Mouse (Mus musculus): ENCODE data around the gene Sin3b.

Gene Sin3b

DNA sequence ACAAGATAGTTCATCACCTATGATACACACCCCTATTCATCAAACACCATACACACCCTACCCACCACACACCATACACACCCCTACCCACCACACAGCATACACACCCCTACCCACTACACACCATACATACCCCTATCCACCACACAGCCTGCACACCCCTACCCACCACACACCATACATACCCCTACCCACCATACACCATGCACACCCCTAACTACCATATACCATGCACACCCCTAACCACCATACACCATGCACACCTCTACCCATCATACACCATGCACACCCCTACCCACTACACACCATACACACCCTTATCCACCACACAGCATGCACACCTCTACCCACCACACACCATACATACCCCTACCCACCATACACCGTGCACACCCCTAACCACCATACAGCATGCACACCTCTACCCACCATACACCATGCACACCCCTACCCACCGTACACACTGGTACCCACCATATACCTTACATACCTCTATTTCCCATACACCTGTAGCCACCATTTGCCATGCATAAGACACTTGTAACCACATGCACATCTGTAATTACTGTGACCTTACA lies 24.6 kb upstream of the Sin3b start:
- 0 out of 2 replicates have a peak, but pooled peaks cover 5% of the 10 kb centered on the region for H3K27me3 ChIP-seq (ENCODE audit: insufficient read depth, low read length)
- H3K4me1 ChIP-seq (replicated peaks; ENCODE audit: low read depth, low read length): no peaks in the 10 kb centered on the region
- no peaks in the 10 kb centered on the region for H3K36me3 ChIP-seq (ENCODE audit: insufficient read depth, low read length)
- no peaks in the 10 kb centered on the region for H3K9me3 ChIP-seq (ENCODE audit: low read length)
- H3K4me3 ChIP-seq (replicated peaks; ENCODE audit: low read length): no peak overlapping the region
- TF ChIP-seq POU5F1 (IDR thresholded peaks at IDR 0.05; ENCODE audit: borderline replicate concordance, low read length): no peak
- no peak for TF ChIP-seq NANOG (IDR thresholded peaks at IDR 0.05; ENCODE audit: borderline replicate concordance, low read length)

DNA sequence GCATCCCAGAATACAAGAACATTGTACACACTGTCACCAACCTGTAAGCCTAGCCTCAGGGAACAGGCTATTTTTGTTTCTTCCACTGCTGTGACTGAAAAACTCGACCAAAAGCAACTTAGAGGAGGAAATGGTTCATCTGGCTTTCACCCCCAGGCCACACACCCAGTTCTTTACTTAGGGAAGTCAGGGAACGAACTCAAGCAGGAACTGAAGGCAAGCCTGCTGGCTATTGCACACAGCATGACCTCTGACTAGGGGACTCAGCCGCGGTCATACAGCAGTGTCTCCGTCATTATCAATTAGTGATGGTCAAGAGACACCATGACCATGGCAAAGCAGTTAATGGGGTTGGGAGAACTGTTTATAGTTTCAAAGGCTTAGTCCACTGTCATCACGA lies 10.5 kb upstream of the Sin3b start:
- H3K27me3 ChIP-seq (ENCODE audit: insufficient read depth, low read length): peaks cover 7% of the 10 kb centered on the region; the same call in 1 of the 2 replicates
- no peak for TF ChIP-seq POU5F1 (IDR thresholded peaks at IDR 0.05; ENCODE audit: borderline replicate concordance, low read length)
- TF ChIP-seq NANOG (IDR thresholded peaks at IDR 0.05; ENCODE audit: borderline replicate concordance, low read length): no peak
- no peak for TF ChIP-seq CTCF (conservative IDR thresholded peaks at IDR 0.05; ENCODE audit: low read length)
- no peaks in the 10 kb centered on the region for H3K4me1 ChIP-seq (replicated peaks; ENCODE audit: low read depth, low read length)
- no peaks in the 10 kb centered on the region for H3K36me3 ChIP-seq (ENCODE audit: insufficient read depth, low read length)
- H3K9me3 ChIP-seq (ENCODE audit: low read length): no peaks in the 10 kb centered on the region
- H3K4me3 ChIP-seq (replicated peaks; ENCODE audit: low read length): no peak overlapping the region

DNA sequence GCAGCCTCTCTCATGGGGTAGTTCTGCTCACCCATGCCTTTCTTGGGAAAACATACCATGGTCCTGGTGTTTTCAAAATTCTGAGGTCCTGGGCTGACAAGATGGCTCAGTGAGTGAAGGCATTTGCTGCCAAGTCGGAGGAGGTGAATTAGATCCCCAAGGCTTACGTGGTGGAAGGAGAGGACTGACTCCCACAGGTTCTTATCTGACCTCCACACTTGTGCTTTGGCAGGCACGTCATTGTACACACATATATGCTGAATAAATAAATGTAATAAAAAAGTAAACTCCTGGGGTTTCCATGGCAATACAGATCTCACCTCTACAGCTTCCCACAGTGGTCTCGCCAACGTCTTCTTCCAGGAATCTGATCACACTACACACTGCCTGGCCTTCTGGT lies 6.5 kb upstream of the Sin3b start:
- H3K36me3 ChIP-seq (ENCODE audit: insufficient read depth, low read length): no peaks in the 10 kb centered on the region
- TF ChIP-seq CTCF (conservative IDR thresholded peaks at IDR 0.05; ENCODE audit: low read length) (no peak), NANOG (IDR thresholded peaks at IDR 0.05; ENCODE audit: borderline replicate concordance, low read length) (no peak), POU5F1 (IDR thresholded peaks at IDR 0.05; ENCODE audit: borderline replicate concordance, low read length) (no peak)
- H3K27me3 ChIP-seq (ENCODE audit: insufficient read depth, low read length): peaks cover 10% of the 10 kb centered on the region; the same call in 1 of the 2 replicates
- no peak overlapping the region for H3K4me3 ChIP-seq (replicated peaks; ENCODE audit: low read length)
- H3K9me3 ChIP-seq (ENCODE audit: low read length): no peaks in the 10 kb centered on the region
- no peaks in the 10 kb centered on the region for H3K4me1 ChIP-seq (replicated peaks; ENCODE audit: low read depth, low read length)

DNA sequence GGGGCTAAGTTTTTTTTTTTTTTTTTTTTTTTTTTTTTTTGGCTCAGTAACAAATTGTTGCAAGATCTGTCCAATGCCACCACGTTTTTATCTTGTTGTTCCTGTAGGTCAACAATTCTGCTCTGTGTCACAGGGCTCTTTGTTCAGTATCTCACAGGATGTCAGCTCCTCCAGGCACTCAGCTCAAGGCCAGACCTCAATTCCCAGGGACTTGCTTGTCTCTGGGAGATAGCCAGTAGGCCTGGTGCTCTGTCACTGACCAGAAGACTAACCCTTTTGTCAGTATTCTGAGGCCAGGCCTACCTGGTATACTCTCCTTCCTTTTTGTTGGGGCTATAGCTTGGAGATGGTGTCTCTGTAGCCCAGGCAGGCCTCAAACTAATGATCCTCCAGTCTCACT lies 2.5 kb upstream of the Sin3b start:
- Histone ChIP-seq H3K4me3 (replicated peaks; ENCODE audit: low read length) (no peak overlapping the region), H3K36me3 (ENCODE audit: insufficient read depth, low read length) (peaks cover 17% of the 10 kb centered on the region), H3K4me1 (replicated peaks; ENCODE audit: low read depth, low read length) (peaks cover 11% of the 10 kb centered on the region), H3K9me3 (ENCODE audit: low read length) (no peaks in the 10 kb centered on the region), H3K27me3 (ENCODE audit: insufficient read depth, low read length) (peaks cover 15% of the 10 kb centered on the region)
- TF ChIP-seq NANOG (IDR thresholded peaks at IDR 0.05; ENCODE audit: borderline replicate concordance, low read length) (no peak), POU5F1 (IDR thresholded peaks at IDR 0.05; ENCODE audit: borderline replicate concordance, low read length) (no peak), CTCF (conservative IDR thresholded peaks at IDR 0.05; ENCODE audit: low read length) (no peak)

DNA sequence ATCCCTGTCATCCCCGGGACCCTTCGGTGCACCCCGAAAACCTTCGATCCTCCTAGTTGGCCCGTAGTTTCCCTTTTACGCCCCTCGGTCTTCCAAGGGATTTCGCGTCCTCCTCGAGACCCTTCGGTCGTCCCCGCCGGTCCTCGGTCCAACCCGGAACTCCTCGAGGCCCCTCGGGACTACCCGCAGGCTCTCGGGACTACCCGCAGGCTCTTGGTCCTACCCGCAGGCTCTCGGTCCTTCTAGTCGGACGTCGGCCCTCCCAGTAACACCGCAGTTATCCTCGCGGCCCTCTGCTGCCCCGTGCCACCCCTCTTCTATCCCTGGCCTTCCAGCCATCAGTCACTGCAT lies 541 bp downstream of the Sin3b start:
- H3K4me3 ChIP-seq (replicated peaks; ENCODE audit: low read length): peak overlapping the region; percentile 95
- H3K27me3 ChIP-seq (ENCODE audit: insufficient read depth, low read length): peaks cover 12% of the 10 kb centered on the region
- H3K9me3 ChIP-seq (ENCODE audit: low read length): no peaks in the 10 kb centered on the region
- peaks cover 47% of the 10 kb centered on the region for H3K36me3 ChIP-seq (ENCODE audit: insufficient read depth, low read length)
- H3K4me1 ChIP-seq (replicated peaks; ENCODE audit: low read depth, low read length): peaks cover 12% of the 10 kb centered on the region
- no peak for TF ChIP-seq POU5F1 (IDR thresholded peaks at IDR 0.05; ENCODE audit: borderline replicate concordance, low read length)
- no peak for TF ChIP-seq CTCF (conservative IDR thresholded peaks at IDR 0.05; ENCODE audit: low read length)
- no peak for TF ChIP-seq NANOG (IDR thresholded peaks at IDR 0.05; ENCODE audit: borderline replicate concordance, low read length)

DNA sequence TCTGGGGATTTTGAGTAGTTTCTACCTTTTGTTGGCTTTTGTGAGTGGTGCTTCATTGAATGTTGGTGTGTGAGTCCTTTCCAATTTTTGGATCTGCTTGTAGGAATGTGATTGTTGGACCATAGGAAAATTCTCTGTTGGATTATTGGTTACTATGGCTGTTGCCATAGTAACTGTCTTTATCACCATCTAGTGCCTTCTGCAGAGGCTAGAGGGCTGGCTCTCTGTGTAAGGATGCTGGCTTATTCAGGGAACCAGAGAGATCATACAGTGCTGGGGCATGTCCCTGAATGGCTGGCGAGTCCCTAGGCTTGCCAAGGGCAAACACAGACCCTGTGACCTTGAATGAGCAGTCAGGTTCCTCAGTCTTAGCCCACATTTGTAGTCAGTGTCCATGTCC lies 5.6 kb downstream of the Sin3b start:
- Histone ChIP-seq H3K9me3 (ENCODE audit: low read length) (no peaks in the 10 kb centered on the region), H3K4me3 (replicated peaks; ENCODE audit: low read length) (no peak overlapping the region), H3K4me1 (replicated peaks; ENCODE audit: low read depth, low read length) (peaks cover 28% of the 10 kb centered on the region), H3K27me3 (ENCODE audit: insufficient read depth, low read length) (peaks cover 6% of the 10 kb centered on the region), H3K36me3 (ENCODE audit: insufficient read depth, low read length) (peaks cover 96% of the 10 kb centered on the region)
- TF ChIP-seq NANOG (IDR thresholded peaks at IDR 0.05; ENCODE audit: borderline replicate concordance, low read length) (no peak), POU5F1 (IDR thresholded peaks at IDR 0.05; ENCODE audit: borderline replicate concordance, low read length) (no peak), CTCF (conservative IDR thresholded peaks at IDR 0.05; ENCODE audit: low read length) (no peak)

DNA sequence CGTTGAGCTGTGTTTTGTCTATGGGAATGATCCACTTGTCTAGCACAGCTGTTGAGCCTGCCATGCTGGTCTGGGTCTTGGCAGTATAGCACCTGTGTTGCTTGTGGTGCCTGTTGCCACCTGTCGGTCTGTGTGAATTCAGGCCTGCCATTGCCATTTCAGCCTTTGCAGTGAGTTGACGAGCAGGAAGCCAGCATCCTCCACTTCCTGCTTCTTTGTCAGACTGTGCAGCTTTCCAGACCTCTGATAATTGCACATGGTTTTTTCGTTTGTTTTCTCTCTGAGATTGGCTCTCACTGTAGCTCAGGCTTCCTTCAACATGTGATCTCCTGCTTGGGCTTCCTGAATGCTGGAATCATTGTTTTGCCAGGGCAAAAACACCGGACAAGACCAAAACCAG lies 11.9 kb downstream of the Sin3b start:
- H3K27me3 ChIP-seq (ENCODE audit: insufficient read depth, low read length): no peaks in the 10 kb centered on the region
- H3K4me3 ChIP-seq (replicated peaks; ENCODE audit: low read length): no peak overlapping the region
- no peaks in the 10 kb centered on the region for H3K9me3 ChIP-seq (ENCODE audit: low read length)
- TF ChIP-seq CTCF (conservative IDR thresholded peaks at IDR 0.05; ENCODE audit: low read length) (0 out of 2 replicates have a peak, but pooled peaks have one; percentile 3), POU5F1 (IDR thresholded peaks at IDR 0.05; ENCODE audit: borderline replicate concordance, low read length) (no peak), NANOG (IDR thresholded peaks at IDR 0.05; ENCODE audit: borderline replicate concordance, low read length) (no peak)
- H3K36me3 ChIP-seq (ENCODE audit: insufficient read depth, low read length): peaks cover 98% of the 10 kb centered on the region
- H3K4me1 ChIP-seq (replicated peaks; ENCODE audit: low read depth, low read length): peaks cover 59% of the 10 kb centered on the region

DNA sequence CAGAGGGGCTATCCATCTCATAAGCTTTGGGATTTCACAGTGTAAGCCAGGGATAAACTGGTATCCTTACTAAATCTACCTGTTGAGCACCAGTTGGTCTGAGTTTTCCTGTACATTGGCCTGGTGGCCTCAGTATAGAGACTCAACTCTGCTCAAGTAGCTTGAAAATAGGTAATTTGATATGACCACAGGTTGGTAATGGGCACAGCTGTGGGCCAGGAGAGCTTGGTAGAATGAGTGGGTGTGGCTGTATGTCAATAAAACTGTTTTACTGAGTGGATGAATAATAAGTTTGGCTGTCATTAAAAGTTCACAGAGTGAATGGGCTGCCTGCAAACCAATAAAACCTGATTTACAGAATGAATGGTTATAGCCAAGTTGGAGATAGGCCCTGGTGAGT lies 13.8 kb downstream of the Sin3b start:
- peaks cover 93% of the 10 kb centered on the region for H3K36me3 ChIP-seq (ENCODE audit: insufficient read depth, low read length)
- TF ChIP-seq CTCF (conservative IDR thresholded peaks at IDR 0.05; ENCODE audit: low read length) (no peak), NANOG (IDR thresholded peaks at IDR 0.05; ENCODE audit: borderline replicate concordance, low read length) (no peak), POU5F1 (IDR thresholded peaks at IDR 0.05; ENCODE audit: borderline replicate concordance, low read length) (no peak)
- H3K27me3 ChIP-seq (ENCODE audit: insufficient read depth, low read length): no peaks in the 10 kb centered on the region
- no peak overlapping the region for H3K4me3 ChIP-seq (replicated peaks; ENCODE audit: low read length)
- no peaks in the 10 kb centered on the region for H3K9me3 ChIP-seq (ENCODE audit: low read length)
- peaks cover 69% of the 10 kb centered on the region for H3K4me1 ChIP-seq (replicated peaks; ENCODE audit: low read depth, low read length)

DNA sequence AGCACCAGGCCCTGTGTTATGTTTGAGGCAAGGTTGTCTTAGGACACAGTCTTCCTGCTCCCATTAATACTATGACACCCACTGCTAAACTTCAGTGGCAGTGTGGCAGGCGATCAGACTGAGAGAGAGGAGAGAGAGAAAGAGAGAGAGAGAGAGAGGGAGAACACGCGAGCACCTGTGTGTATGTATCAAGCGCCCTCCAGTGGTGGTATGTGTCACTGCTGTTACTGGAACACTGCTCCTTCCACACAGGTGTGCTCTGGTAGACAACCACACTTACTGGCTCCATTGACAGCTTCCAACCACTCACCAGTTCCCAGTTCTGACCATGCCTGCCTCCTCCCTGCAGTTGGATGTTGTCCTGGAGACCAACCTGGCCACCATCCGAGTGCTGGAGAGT lies 23.0 kb downstream of the Sin3b start:
- Histone ChIP-seq H3K4me3 (replicated peaks; ENCODE audit: low read length) (no peak overlapping the region), H3K4me1 (replicated peaks; ENCODE audit: low read depth, low read length) (peaks cover 31% of the 10 kb centered on the region), H3K9me3 (ENCODE audit: low read length) (no peaks in the 10 kb centered on the region), H3K36me3 (ENCODE audit: insufficient read depth, low read length) (peaks cover 97% of the 10 kb centered on the region), H3K27me3 (ENCODE audit: insufficient read depth, low read length) (peaks cover 21% of the 10 kb centered on the region)
- TF ChIP-seq NANOG (IDR thresholded peaks at IDR 0.05; ENCODE audit: borderline replicate concordance, low read length): no peak
- TF ChIP-seq POU5F1 (IDR thresholded peaks at IDR 0.05; ENCODE audit: borderline replicate concordance, low read length): no peak
- TF ChIP-seq CTCF (conservative IDR thresholded peaks at IDR 0.05; ENCODE audit: low read length): peak; percentile 80
